15 mouse cellular contexts compared by ENCODE assay signal in the genomic region with DNA sequence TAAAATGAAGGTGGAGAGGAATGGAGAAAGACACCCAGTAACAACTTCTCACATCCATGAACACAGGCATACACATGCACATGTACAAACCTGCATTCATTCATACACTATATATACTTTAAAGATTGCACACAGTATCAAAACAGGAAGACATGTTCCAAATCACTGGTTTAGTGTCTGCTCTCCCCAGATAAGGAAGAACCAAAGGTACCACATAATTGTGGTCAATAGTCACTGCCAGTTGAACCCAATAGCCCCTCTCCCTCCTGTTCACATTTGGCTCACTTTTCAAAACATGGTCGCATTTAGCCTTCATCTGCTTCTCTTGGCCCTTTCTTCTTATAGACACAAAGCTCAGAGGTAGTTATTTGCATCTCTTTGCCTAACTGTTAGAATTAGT.
"Had no signal": no experiment of that assay in that cellular context is flagged by ENCODE, and none has a peak within 500 bp of the region (broad histone marks: within the 10 kb centered on the region; RNA-seq: fewer than 3 reads in every experiment).

No protein-coding gene starts in this region.

- H3K4me3 ChIP-seq: neural tube, embryonic 15.5 days; stomach, embryonic 15.5 days had no signal

- H3K4me2 ChIP-seq: neural tube, embryonic 15.5 days; stomach, embryonic 15.5 days had no signal

- H3K9me3 ChIP-seq: neural tube, embryonic 15.5 days; stomach, embryonic 15.5 days had no signal

- DNase-seq: retina, postnatal 1 day; right cerebral cortex, adult 18-20 months; right cerebral cortex, postnatal 14 days; right cerebral cortex, postnatal 25 days; right cerebral cortex, postnatal 4 days; spleen, adult 18-20 months; thymus, adult 18-20 months; thymus, adult 2 months; thymus, postnatal 14 days; thymus, postnatal 25 days; thymus, postnatal 36 days; thymus, postnatal 4 days had no signal

- H3K36me3 ChIP-seq: neural tube, embryonic 15.5 days; stomach, embryonic 15.5 days had no signal

- H3K27me3 ChIP-seq: neural tube, embryonic 15.5 days; stomach, embryonic 15.5 days had no signal

- H3K9ac ChIP-seq: neural tube, embryonic 15.5 days; stomach, embryonic 15.5 days had no signal

- H3K27ac ChIP-seq: neural tube, embryonic 15.5 days; stomach, embryonic 15.5 days; stomach, postnatal 0 days had no signal

- H3K4me1 ChIP-seq: stomach, embryonic 15.5 days had no signal
